Mouse (Mus musculus): ENCODE measurements around the gene Hdhd3. TPM values are rescaled to one million over a fixed set of nuclear protein-coding genes. Genes with fewer than 3 reads are reported as not detected.
A peak's percentile ranks its signal among the peaks of the same experiment; 100 is the strongest.

Gene Hdhd3
- polyA plus RNA-seq, 1 experiment from 2014 or later = 21.2 TPM

- no peak overlapping the region for H3K9ac ChIP-seq (replicated peaks; ENCODE audit: low read depth, low read length)
- no peak overlapping the region for H3K27ac ChIP-seq (ENCODE audit: low read length)
- no peaks in the 10 kb centered on the region for H3K9me3 ChIP-seq (ENCODE audit: control insufficient read depth, low read depth, low read length)
- H3K27me3 ChIP-seq (ENCODE audit: control insufficient read depth, insufficient read depth, low read length) = no peaks in the 10 kb centered on the region
- no peak overlapping the region for H3K4me2 ChIP-seq (replicated peaks; ENCODE audit: low read depth, low read length)
- no peaks in the 10 kb centered on the region for H3K4me1 ChIP-seq (ENCODE audit: control insufficient read depth, insufficient read depth, low read length)
- H3K4me3 ChIP-seq (ENCODE audit: low read depth, low read length) = no peak overlapping the region
- 57% methylated on average over 5 of the region's 5 CpGs for WGBS
- ATAC-seq (ENCODE audit: insufficient number of reproducible peaks, insufficient read depth, low FRiP score, low read depth) = 0 out of 2 replicates have a peak, but pooled peaks have one; percentile 14
- H3K36me3 ChIP-seq (ENCODE audit: control insufficient read depth, insufficient read depth, low read length) = no peaks in the 10 kb centered on the region
Measured at GRCm38 (mm10) chr4:62454995-62455394, 48.3 kb downstream of the Hdhd3 start.

Other genes with a start within 250 kb of the Hdhd3 start
- gene Slc31a2, start 240.9 kb downstream of the Hdhd3 start, polyA plus RNA-seq (2014; fragmentation: Nextera tagmentation; extraction: Ambion mirVana) = 18.1 and 20.8 TPM in 2 replicates
- 27.1 and 28.6 TPM in 2 replicates for gene Fkbp15, start 142.9 kb downstream of the Hdhd3 start, polyA plus RNA-seq (2014; fragmentation: Nextera tagmentation; extraction: Ambion mirVana)
- gene Slc31a1, start 142.7 kb downstream of the Hdhd3 start, polyA plus RNA-seq (2014; fragmentation: Nextera tagmentation; extraction: Ambion mirVana) = 41.2 and 45.5 TPM in 2 replicates
- gene Cdc26, start 94.8 kb downstream of the Hdhd3 start, polyA plus RNA-seq (2014; fragmentation: Nextera tagmentation; extraction: Ambion mirVana) = 174 and 186 TPM in 2 replicates
- gene Prpf4, start 94.7 kb downstream of the Hdhd3 start, polyA plus RNA-seq (2014; fragmentation: Nextera tagmentation; extraction: Ambion mirVana) = 23.7 and 25.3 TPM in 2 replicates
- not detected in 2 replicates for gene Rnf183, start 68.2 kb downstream of the Hdhd3 start, polyA plus RNA-seq (2014; fragmentation: Nextera tagmentation; extraction: Ambion mirVana)
- gene Wdr31, start 32.6 kb downstream of the Hdhd3 start, polyA plus RNA-seq (2014; fragmentation: Nextera tagmentation; extraction: Ambion mirVana) = 10.9 and 11.0 TPM in 2 replicates
- gene Bspry, start 23.4 kb downstream of the Hdhd3 start, polyA plus RNA-seq (2014; fragmentation: Nextera tagmentation; extraction: Ambion mirVana) = 19.4 and 23.5 TPM in 2 replicates
- 126 and 136 TPM in 2 replicates for gene Alad, start 16.5 kb upstream of the Hdhd3 start, polyA plus RNA-seq (2014; fragmentation: Nextera tagmentation; extraction: Ambion mirVana)
- gene Pole3, start 21.6 kb upstream of the Hdhd3 start, polyA plus RNA-seq (2014; fragmentation: Nextera tagmentation; extraction: Ambion mirVana) = 73.5 and 79.8 TPM in 2 replicates
- gene 4933430I17Rik, start 21.9 kb upstream of the Hdhd3 start, polyA plus RNA-seq (2014; fragmentation: Nextera tagmentation; extraction: Ambion mirVana) = 0.49 and 0.88 TPM in 2 replicates
- 38.2 and 42.0 TPM in 2 replicates for gene Rgs3, start 56.4 kb upstream of the Hdhd3 start, polyA plus RNA-seq (2014; fragmentation: Nextera tagmentation; extraction: Ambion mirVana)

Measured in stomach, embryonic 14.5 days (tissue).